Mouse (Mus musculus) frontal cortex, adult (tissue): ENCODE measurements around the gene Rap1gap.

Experiments
- ATAC-seq: cut with Nextera tagmentation; 2 replicates; pipeline ENCODE4 v1.9.2; 2017; ENCODE audit warnings: mild to moderate bottlenecking, moderate library complexity, mixed read lengths; ENCODE audit not compliant: low TSS enrichment

Rap1gap gene

DNA sequence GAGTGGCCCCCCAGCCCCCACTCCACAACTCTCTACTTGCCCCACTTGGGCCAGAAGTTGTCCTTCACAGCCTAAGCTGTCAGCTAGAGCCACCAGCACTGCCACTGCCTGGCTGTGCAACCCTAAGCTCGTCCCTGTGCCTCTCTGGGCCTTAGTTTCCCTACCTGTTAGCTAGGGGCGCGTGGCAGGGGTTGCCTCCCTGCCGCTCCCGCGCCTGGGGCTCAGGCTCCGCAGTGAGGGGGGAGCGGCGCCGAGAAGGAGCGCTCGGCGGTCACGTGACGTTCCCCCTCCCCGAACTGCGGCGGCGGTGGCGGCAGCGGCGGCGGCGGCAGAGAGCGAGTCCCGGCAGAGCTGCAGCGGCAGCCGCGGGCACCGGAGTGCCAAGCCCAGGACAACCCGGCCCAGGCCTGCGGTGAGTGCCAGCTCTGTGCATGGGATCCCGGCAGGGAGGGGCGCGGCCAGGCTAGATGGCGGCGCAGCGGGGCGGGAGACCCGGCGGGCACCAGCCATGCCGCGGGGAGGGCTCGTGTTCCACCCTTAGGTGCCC, at the start of gene Rap1gap:
Gene Rap1gap (plus strand): TSS at position 294 of the 547 bp plus-strand sequence.
- peak; percentile 49 for ATAC-seq

DNA sequence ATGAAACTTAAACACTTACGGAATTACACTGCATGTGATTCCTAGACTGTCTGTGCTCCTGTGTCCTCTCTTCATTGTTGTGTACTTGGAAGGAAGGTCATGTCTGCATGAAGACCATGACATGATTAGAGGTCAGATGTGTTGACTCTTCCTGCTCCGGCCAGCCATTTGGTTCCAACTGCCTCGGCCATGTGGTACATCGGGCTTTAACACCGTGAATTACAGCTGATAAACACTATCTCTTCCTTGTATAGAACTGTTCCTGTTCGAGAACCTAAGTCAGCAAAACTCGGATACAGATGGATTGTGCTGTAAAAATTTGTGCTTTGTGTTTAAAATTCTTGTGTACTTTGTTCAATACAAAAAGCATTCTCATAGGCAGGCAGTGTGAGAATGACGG, 41.7 kb upstream of the Rap1gap start:
- ATAC-seq = no peak

DNA sequence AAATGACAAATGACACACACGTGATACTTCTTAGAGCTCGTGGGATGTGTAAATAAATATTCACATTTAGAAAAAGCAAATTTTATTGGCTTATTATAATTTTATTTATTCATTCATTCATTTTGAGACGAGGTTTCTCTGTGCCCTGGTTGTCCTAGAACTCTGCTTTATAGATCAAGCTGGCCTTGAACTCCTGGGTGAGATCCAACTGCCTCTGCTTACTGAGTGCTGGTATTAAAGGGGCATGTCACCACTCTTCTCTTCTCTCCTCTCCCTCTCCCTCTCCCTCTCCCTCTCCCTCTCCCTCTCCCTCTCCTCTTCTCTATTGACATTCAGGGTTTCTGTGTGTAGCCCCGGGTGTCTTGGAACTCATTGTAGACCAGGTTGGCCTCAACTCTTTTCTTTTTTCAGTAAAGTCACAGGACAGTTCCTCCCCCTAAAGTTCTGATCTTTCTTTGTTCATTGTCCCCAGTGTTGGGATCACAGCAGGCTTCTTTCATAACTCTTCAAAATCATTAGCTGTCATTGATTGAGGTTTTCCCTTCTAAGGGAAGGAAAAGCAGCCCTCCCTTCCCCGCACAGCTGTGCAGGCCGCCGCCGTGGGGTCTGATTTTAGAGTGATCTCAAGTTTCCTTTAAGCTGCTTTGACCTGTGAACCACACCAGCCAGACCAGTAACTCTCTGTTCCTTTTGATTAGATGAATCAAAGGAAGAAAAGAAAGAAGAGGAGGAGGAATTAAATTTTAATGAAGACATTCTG, 36.9 kb upstream of the Rap1gap start:
- no peak for ATAC-seq

DNA sequence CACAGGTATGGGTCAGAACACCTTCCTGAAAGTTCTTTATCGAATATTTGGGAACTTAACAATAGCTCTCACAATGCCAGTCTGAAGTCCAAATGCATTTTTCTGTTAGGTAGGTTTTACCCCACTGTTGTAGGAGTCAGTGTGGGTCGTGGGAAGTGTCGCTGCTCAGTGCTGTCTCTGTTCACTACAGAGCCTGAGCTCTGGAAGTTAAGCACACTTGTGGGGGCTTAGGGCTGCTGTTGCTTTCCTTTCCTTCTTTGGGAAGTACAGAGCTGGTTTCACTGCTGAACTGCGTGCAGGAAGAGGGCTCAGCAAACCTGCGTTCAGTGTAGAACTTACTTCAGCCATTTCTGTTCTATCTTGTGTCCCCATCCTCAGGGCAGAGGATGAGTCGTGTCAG, 36.1 kb upstream of the Rap1gap start:
- ATAC-seq = peak; percentile 80

DNA sequence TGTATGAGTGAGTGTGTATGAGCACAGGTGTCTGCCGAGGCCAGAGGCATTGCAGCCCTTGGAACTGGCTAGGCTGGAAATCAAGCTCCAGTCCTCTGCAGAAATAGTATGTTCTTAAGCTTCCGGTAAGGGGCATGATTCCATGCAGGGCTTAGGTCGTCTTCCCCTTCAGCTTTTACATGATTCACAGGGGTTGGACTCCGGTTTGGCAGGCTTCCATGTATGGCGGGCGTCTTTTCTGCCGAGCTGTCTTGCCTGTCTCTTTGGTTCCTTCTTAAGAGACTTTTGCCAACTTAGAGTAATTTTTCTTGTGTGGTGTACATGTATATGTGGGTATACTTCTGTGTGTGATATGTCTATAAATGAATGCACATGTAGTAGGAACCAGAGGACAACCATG, 35.2 kb upstream of the Rap1gap start:
- ATAC-seq = no peak

DNA sequence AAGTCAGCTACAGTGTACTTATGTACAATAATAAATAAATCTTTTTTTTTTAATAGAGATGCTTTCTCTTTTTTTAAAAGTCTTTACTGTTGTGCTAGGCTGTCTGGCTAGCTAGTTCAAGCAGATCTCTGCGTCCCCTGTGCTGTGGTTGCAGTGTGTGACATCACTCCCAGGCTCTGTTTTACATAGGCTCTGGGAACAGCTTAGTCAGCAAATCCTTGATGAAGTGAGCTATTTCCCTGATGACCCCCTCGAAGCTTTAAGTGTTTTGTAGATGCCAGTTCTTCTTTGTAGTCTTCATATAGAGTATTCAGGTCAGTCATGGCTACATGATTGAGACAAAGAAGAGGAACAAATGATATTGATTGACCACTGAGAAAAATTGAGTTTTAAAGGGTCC, 34.4 kb upstream of the Rap1gap start:
- no peak for ATAC-seq

DNA sequence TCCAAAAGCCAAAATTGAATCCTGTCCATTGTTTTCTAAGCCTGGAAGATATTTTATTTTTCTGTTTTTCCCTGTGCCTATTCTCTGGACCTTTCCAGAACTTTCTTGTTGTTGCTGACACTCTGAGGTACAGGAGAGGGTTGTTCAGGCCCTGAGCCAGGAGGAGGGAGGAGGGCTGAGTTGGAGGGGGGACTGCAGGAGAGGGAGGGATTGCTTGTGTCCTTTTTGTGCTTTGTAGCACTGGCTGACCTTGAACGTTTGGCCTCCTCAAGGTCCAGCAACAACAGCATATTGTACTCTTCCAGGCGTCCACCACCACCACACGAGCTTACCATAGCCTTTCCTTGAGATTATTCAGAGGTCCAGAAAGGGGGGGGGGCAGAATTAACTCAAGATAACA, 32.9 kb upstream of the Rap1gap start:
- no peak for ATAC-seq

DNA sequence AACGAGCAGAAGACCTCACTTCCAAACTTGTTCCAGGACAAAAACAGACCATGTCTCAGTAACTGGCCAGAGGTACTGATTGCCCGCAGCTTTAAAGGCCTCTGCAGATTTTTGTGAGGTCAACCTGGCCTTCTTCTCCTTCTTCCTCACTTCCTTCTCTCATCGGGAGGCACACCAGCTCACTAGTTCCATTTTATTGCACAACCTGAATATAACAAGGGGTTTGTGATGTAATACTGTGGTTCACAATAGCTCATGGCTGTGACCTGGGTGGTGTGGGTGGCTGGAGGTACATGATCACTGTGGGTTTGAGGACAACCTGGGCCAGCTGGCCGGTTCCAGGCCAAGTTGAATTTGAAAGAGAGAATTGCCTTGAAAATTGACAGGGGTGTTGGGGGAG, 31.1 kb upstream of the Rap1gap start:
- ATAC-seq = no peak

DNA sequence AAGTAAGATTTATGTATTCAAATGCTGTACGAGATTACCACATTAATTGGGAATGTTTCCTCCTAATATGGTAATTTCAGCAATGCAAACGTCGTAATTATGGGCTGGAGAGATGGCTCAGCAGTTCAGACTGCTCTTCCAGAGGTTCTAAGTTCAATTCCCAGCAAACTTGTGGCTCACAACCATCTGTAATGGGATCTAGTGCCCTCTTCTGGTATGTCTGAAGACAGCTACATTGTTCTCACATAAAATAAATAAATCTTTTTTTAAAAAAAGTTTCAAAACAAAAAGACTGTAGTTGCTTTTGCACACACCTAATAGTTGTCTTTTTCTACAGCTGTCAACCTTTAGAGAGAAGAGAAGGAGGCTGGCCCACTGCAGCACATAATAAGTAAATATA, 27.9 kb upstream of the Rap1gap start:
- ATAC-seq = no peak

DNA sequence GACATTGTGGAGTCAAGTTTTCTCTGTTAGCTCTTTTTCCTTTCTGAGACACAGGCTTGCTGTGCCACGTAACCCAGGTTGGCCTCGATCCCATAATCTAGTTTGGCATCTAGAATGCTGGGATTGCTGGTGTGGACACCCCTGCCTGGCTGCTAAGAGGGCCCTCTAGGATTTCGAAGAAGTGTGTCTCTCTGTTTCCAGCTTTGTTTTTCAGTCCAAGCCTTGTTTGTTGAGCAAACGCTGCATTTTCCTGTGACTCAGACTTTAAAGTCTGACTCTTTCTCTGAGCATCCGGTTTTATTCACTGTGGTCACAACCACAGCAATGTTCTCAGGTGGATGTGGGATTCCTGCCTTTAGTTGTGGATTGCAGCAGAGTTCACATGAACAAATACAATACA, 23.0 kb upstream of the Rap1gap start:
- ATAC-seq = no peak

DNA sequence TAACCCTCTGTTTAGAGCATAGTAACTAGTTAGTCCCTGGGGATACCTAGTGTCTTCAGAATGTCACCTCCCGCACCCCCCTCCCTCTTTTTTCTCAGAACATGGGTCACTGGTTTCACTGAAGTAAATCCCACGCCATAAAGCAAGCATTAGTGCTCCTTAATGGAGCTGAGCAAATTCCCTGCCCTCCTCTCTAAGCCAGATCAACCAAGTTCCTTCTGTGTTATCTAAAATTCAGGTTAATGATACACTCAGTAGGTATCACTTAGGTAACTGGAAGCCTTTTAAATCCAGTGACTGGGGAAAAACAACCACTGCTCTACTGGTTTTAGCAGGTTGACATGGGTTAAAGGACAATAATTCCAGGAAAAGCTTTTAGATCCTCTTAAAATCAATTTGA, 22.4 kb upstream of the Rap1gap start:
- ATAC-seq = no peak

DNA sequence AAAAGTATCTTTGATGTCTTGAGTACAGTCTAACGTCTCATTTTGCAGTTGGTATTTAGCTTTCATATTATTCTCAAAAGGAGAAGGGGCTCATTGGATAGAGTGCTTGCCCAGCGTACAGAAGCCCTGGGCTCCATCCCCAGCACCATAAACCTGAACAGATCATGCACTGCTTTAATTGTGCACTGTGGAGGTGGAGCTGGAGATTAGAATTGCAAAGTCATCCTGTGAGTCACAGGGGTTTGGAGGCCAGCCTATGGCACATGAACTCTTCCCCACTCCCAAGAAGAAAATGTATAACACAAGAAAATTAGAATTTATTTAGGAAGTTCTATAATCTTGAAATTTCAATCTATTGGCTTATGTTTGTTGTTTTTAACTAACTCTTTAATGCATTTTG, 21.1 kb upstream of the Rap1gap start:
- ATAC-seq = no peak

DNA sequence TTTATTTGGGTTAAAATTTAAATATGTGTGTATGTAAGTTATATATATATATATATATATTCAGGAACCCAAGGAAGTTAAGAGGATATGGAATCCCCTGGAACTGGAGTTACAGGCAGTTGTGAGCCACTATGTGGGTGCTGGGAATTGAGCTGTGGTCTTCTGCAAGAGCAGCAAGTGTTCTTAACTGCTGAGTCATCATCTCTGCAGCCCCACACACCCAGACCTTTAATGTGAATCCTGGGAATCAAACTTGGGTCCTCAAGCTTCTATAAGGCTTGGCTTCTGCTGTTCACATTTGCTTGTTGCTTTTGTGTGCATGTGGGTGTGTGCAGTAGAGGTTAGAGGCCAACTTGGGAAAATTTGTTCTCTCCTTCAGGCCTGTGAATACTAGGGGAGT, 18.3 kb upstream of the Rap1gap start:
- no peak for ATAC-seq

DNA sequence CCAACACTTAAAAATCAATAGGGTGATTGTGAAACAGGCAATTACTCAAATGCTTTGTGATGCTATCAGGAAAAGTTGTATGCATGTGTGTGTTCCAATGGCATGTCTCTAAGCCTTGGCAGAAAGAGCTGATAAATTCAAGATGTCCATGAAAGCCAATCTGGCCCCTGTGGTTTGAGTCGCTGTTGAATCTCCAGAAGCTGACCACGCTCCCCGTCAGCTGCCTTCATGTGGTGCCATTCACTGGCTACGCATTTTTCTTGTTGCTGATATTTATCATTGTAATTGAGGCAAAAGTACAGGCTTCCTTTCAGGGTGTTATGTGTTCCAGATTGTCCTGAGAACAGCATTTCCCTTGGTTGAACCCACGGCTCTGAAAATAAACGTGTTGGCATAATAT, 16.9 kb upstream of the Rap1gap start:
- no peak for ATAC-seq

DNA sequence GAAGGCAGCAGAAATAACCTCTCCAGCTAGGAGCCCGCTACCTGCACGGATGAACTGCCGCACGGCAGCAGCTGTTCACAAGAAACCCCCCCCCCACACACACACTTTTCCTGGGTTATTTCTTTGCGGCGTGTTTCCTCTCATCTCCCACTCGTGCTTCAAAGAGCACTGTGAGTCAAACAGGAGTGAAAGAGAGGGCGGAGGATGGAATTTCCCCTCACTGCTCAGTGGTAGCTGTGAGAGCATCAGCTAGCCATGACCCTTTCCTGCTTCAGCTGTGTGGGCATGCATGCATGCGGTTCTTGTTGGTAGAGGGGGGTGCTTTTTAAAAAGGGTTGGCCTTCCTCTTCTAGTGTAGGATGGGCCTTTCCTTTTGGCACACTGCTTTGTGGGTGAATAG, 16.3 kb upstream of the Rap1gap start:
- peak; percentile 58; the same call in 1 of the 2 replicates for ATAC-seq

DNA sequence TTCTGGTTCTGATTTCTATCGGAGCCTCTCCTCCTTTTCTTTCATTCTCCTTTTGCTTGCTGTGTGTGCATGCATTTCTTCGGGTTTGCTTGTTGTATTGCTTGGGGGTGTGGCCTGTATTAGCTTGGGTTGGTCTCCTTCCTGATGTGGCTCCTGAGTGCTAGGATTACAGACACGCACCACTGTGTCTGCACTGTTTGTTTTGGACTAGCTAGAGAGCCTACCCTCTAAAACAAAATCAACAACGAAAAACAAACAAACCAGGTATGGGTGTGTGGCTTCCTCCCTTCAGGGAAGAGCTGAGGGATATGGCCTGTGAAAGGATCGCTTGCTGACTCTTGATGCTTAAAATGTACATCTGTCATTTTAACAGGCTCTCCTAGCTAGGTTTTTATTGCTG, 13.6 kb upstream of the Rap1gap start:
- no peak for ATAC-seq

DNA sequence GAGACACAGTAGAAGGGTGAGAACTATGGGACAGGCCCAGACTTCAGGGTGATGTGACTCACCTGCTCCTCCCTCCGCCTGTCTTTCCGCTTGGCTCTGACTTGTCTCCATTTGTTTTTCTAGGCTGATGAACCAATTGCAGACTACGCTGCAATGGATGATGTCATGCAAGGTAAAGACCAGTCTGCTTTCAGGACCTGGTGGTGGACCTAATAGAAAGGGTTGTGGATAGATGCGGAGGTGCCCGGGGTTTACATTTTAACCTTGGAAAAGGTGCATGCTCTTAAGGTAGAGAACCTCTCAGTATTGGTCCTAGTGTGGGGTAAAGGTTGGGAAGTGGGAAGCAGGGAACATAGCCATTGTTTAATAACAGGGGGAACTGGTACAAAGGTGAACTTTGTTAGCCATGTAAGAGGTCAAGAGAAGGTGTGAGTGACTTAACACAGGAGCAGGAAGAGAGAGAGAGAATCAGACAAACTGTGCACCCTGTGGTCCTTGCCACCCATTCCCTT, 11.6 kb upstream of the Rap1gap start:
- no peak for ATAC-seq

DNA sequence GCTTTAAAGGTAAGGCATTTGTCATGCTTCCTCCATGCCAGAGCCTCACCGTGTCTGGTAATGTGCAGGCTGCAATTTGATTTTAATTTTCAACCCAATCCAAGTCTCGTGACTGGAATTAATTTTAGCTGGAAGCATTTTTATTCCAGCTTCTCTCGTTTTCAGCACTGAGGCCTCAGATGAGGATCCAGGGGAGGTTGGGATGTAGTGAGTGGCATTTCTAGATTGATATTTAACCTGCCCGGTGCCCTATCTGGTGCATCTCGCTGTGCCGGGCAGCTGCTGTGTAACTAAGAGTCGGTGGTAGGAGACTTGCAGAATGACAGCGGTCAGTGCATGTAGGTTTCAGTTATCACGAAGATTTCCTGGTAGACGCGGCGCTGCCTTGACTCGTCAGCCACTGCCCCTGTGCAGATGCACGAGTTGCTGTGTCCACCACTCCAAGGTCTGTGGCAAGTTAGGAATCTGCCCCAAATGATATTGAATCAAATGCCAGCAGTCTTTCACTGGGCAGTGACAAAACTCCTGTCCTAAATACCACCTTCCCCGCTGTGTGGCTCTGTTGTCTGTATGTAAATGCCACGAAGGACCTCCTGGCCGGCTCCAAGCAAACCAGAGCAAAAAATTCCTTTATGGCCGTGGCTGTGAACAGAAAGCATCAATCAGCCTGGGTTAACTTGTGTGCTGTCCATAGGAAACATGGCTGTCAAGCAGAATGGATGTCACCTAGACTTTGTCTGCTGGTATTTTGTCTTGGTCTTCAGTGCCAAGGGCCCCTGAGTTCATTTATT, 9.1 kb upstream of the Rap1gap start:
- ATAC-seq = no peak

DNA sequence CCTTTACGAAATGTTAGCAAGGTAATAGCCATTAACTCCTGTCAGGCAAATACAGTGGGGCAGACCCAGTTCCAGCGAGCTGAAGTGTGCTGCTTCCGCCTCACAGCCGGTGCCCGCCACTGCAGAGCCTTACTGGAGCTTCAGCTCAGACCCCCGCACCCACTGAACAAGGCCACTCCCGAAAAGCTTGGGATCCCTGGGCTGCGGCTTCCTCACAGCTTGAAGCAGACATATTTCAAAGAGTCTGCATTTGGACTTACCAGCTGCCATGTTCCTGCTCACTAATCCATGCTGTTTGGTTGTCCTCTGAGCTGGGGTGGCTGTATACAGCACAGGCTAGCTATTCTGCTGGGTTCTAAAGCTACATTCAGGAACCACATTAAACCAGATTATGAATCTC, 6.9 kb upstream of the Rap1gap start:
- no peak for ATAC-seq

DNA sequence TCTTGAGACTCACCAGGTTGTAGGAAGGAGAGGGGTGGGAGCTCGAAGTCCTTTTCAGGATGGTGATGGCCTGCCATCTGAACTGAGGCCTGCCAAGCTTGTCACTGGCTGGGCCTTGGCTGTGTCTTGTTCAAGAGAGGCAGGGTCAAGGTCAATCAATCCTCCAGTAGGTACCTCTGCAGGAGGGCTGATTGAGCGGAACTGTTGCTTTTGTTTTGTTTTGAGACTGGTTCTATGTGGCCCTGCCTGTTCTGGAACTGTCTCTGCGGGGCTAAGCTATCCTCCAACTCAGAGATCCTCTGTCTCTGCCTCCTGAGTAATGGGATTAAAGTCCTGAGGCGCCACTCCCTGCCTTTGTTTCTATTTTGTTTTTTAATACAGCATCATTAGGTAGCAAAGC, 5.0 kb upstream of the Rap1gap start:
- no peak for ATAC-seq

DNA sequence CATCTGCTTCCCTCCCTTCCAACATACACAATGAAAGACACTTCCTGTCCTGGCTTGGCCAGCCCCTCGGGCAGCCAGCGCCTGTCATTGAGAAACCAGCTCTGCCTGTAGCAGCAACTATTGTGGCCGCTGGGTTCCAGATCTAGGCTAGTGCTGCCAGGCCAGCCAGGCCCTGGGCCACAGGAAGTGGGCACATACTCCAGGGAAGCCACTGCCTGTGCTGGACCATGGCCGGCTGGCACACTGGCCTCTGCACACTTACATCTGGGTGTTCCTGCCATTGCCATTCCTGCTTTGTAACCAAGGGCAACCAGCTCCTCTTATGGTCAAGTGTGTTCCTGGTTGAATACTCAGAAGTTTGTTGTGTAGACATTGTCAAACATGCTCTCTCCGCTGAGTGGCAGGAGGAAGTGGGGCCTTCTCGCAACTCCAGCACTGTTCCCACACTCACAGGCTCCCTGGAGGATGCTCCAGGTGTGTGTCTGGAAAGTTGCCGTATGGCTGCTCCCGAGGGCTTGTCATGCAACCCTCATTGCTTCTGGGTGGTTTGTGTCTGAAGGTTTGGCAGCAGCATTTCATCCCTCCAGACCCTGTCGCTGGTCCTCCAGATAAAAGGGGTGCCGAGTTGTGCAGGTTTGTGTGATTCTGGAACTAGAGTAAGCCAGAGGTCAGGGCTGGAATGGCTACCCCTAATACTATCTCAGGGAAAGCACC, 4.0 kb upstream of the Rap1gap start:
- ATAC-seq = no peak

DNA sequence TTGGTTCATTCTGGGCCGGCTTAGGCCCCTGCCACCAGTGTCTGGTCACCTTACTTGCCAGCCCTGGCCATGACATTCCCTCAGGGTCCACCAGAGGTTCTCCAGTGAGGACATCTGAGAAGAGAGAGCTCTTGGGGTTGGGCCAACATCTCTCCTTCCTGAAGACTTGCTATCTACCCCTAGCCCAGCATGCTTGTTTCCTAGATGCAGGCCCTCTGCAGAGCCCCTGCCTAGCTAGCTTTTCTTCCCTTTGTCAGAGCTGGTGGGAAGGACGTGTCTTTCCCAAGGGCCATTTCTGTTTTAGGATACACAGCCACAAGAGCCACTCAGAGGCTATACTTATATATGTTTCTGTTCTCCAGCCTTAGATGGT, 3.5 kb upstream of the Rap1gap start:
- ATAC-seq = no peak
